Mouse (Mus musculus) hindlimb bud, embryonic 11.5 days (tissue): ENCODE measurements around the gene Psmd7.

Source experiments
- DNase-seq: peaks from one replicate; pipeline ENCODE4 v3.0.0-alpha.2; 2012; ENCODE audit warnings: low read depth, low spot score; ENCODE audit errors: extremely low spot score

Gene Psmd7

DNA sequence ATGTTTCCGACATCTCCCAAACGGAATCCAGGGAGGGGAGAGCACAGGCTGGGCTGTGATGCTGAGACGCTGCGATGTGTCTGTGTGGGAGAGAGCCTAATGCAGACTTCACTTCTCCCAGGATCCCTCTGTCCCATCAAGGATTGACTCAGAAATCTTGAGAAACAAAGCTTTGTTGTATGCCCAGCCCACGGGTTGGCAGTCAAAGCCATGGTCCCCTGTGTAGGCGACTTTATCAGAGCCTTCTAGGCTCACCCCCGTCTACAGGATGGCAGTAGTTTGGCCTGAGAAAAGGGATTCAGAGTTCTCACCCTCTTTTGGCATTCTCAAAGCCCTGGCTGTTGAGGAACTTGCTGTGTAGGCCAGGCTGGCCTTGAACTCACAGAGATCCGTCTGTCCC lies 9.7 kb downstream of the Psmd7 start:
- no peak for DNase-seq

DNA sequence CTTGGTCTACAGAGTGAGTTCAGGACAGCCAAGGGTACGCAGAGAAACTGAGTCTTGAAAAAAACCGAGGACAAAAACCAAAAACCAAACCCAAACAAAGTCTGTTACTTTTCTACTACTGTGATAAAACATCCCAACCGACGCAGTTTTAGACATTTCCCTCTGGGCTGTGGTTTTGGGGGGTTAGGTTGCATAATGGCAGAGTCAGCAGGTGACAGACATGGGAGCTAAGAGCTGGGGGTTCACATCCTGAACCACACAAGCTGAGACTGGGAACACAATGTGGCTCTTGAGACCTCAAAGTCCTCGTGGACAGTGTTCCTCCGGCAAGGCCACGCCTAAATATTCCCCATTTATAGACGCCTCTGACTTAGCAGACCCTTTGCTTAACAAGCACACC lies 10.1 kb downstream of the Psmd7 start:
- DNase-seq: no peak

DNA sequence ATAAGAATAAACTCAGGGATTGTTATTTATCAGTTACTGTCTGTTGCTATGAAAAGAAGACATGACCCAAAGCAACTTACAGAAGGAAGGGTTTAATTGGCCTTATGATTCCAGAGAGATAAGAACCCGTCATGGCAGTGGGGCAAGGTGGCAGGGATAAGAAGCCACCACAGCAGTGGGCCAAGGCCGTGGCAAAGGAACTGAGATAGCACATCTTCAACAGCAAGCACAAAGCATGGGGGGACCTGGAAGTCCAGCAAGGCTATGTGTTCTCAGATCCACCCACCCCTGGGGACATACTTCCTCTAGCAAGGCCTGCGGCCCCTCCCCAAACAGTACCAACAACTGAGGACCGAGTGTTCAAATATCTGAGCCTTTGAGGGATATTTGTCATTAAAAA lies 10.6 kb downstream of the Psmd7 start:
- DNase-seq: no peak

DNA sequence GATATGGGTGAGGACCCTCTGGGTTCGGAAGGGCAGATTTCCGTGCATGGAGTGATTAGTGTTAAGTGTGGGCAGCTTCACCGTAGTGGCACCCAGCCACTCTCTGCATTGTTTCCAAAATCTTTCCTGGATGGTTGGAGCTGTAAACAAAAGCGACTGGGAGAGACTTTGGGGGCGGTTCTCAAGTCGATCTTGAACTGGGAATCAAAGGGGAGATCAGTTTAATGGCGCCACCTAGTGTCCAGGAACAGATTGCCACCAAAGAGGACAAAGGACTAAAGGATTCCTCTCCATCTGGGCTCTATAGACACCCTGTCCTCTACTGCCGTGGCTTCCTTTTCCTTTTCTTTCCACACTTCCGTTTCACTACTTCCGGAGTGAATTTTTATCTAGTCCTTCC lies 11.6 kb downstream of the Psmd7 start:
- peak; percentile 95 for DNase-seq

DNA sequence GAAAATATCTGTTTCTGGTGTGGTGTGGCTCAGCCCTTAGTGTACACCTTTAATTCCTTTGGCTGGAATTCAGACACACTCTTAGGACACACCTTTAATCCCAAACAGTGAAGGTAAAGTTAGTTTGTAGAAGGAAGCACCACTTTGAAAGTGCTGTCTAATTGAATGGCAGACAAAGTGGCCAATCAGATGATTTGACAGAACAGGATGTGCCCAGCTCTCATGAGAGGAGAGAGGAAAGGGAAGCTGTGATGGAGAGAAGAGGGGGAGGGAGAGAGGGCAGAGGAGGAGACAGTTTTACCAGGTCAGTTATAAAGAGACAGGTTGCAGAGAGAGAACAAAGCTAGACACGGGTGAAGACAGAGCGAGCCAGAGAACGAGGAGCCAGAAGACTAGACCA lies 13.5 kb downstream of the Psmd7 start:
- no peak for DNase-seq

DNA sequence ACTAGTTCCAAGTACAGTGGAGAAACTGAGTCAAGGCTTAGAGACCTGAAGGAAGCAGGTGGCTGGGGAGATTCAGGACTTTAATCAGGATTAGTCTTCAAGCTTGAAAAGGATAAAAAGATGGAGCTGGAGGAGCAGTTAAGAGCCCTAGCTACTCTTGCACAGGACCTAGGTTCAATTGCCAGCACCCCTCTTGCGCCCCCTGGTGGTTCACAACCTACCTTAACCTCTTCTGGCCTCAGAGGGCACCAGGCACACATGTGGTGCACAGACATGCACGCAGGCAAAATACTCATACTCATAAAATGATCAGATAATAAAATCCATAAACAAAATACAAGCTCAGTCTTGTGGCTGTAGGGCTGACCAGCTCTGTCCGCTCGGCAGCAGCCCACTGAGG lies 15.8 kb downstream of the Psmd7 start:
- peak; percentile 33 for DNase-seq

DNA sequence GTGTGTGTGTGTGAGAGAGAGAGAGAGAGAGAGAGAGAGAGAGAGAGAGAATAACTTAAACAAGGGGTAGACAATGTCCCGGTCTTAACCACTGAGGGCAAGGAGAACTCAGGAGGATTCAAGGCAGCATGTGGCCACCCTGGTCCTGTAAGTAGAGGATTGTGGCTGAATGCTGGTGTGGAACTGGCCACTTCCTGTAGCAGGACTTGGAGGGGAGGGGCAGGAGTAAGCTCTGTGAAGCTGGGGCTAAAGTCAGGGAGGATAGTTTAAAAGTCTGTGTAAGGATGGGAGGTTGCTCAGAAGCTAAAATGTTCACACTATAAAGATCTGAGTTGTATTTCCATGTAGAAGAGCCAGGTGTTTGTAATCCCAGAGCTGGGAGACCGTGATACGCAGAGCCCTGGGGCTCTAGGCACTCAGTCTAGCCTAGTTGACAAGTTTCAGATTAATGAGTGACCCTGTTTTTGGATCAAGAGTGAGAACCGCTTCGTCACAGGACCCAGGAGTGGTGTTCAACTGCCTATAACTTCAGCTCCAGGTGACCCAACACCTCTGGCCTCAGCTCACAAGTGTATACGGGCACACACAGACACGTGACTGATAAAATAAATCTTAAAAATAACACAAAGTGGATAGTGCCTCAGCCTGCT lies 16.7 kb downstream of the Psmd7 start:
- no peak for DNase-seq

DNA sequence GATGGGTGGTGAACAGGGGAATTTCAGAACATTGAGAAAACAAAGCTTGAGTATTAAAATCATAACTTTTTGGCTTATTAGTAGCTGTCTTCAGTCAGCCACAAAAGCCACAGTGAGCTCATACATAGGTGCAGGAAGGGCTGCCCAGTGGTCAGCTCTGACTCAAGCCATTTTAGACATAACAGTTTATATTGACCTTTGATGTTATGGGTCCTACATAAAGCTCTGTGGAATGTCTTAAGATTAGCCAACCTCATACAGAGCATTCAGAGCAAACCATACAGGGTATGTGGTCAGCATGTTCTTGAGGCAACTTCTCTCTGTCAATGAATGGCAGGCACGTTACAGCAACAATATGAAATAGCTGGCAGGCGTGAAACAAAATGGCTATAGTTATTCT lies 17.2 kb downstream of the Psmd7 start:
- DNase-seq: no peak

DNA sequence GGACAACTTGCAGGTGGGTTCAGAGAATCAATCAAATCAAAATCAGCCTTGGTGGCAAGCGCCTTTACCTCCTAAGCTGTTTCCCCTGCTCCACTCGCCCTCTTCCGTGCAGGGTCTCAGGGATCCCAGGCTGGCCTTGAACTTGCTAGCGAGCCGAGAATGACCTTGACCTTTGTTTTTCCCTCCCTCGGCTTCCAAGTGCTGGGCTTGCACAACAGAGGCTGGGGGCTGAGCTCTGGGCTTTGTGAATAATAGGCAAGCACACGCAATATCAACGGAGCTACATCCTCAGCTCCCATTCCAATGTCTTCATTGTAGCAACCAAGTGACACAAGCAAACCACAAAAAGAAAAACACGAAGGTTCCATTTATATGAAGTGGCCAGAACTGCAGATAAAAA lies 26.1 kb downstream of the Psmd7 start:
- DNase-seq: no peak

DNA sequence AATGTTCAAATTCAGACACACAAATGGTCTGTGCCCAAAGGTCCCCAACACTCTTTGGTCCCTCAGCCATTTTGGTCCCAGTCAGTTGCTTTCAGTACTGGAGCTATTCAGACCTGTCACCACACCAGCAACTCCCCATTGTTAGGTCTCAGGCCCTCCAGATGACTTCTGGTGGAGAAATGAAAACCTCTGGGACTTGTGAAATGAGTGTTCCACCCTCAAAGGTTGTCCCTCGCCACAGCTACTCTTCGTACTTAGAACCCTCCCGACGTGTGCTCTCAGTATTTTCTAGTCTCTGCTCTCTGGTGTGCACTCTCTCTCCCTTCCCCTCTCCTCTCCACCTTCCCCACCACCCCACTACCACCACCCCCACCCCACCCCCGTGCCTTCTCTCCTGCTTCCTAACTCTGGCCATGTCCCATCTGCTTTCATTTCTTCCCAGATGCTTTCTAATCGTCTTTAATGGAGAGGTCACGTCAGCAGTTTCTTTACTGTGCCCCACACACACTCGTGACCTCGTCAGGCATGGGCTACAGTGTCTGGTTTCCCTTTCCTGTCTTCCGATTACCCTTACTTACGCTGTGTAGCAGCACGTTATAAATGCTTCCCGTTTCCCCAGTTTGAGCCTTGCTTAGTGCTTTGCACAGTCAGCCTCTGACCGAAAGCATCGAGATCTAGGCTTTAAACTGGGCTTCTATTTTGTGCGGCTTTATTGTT lies 27.3 kb downstream of the Psmd7 start:
- DNase-seq: no peak

DNA sequence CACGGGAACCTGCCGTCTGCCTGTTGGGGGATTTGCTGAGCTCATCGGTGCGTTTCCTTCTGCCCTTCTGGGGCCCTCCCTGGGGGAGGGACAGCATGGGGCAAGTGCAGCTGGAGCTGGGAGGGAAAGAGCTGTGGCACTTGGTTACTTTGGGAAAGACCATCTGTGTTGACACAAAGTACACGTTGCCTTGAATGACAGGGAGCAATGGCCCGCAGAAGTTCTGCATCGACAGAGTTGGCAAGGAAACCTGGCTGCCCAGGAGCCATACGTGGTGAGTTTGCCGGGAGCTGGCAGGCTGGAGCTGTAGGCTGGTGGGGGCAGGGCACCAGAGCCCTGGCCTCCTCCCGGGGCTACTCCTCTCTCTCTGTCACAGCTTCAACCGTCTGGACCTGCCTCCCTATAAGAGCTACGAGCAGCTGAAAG lies 31.7 kb downstream of the Psmd7 start:
- no peak for DNase-seq

DNA sequence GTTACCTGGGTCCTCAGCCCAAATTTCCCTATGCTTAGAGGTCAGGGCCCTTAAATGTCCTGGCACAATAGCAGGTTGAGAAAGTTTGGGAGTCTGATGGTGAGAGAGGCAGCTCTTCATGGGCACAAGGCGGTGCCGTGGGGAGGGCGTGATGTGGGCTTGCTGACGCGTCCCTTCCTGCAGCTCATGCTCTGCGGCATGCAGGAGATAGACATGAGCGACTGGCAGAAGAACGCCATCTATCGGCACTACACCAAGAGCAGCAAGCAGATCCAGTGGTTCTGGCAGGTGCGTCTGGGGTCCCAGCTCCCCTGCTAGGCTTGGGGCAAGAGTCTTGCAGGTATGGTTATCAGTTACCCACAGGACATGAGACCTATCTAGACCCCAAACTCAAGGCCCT lies 33.0 kb downstream of the Psmd7 start:
- DNase-seq: no peak

DNA sequence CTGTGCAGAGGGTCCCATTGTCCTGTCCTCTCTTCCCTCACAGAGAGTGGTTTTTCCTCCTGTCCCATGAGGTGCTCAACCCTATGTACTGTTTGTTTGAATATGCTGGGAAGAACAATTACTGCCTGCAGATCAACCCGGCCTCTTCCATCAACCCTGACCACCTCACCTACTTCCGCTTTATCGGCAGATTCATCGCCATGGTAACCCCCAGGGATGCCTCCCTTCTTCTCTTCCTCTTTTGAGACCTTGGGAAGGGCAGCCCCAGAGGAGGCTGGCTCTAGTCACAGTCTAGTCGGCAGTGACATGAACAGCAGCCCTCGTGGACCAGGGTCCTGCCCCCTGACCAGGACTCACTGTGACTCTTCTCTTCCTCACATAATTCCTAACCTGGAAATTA lies 36.0 kb downstream of the Psmd7 start:
- no peak for DNase-seq

DNA sequence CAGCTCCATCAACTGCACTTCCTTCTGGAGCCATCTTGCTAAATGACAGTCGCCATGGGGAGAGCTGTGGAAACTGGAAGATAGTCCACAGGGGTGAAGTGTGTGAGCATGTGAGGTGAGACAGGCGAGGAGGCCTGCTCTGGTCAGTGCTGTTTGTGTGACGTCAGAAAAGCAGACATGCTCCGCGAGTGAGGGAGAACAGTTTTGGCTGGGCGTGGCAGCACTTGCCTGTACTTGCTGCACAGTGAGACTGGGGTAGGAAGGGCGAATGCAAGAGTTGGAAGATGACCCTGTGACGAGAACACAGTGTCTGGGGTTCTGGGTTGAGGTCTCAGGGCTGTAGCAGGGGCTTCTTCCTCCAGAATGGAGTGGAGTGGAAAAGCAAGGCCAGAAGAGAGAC lies 41.4 kb downstream of the Psmd7 start:
- no peak for DNase-seq

DNA sequence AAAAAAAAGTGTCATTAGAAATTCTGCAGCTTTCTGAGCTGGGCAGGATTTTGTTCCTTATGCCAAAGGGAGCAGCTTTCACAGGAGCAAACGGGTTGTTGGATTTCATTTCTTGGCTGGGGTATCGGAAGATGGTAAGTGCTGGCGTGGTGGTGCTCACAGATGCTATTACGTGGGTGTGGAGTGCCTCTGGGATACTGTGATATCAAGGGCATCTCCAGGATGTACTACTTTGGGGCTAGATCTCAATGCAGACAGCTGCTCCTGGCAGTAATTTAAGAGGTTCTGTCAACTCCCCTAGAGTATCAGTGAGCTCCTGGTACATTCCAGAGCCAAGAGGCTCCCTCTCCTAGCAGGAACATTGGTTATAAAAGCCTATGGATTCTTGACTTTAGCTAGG lies 42.1 kb downstream of the Psmd7 start:
- DNase-seq: no peak

DNA sequence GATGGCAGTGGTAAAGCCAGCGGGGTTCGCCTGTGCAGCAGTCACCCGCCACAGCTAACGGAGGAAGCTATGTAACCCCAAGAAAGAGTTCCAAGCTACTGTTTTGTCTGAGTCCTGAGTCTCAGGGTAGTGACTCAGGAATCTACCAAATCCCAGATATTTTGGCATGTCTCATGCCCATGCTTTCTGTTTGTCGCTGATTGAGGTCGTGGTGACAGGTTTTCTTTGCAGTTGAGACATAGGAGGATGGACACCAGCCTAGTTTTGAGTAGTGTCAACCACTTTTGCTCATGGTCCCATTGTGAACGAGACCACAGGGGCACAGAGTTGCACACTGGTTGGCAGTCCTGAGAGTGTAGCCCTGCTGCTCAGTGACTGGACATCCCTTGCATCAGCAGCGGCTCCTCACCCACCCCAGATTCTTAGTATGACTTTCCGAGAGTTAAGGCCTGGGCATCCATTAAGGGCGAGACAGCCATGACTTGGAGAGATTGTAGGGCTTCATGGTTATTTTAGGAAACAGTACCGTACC lies 42.6 kb downstream of the Psmd7 start:
- no peak for DNase-seq

DNA sequence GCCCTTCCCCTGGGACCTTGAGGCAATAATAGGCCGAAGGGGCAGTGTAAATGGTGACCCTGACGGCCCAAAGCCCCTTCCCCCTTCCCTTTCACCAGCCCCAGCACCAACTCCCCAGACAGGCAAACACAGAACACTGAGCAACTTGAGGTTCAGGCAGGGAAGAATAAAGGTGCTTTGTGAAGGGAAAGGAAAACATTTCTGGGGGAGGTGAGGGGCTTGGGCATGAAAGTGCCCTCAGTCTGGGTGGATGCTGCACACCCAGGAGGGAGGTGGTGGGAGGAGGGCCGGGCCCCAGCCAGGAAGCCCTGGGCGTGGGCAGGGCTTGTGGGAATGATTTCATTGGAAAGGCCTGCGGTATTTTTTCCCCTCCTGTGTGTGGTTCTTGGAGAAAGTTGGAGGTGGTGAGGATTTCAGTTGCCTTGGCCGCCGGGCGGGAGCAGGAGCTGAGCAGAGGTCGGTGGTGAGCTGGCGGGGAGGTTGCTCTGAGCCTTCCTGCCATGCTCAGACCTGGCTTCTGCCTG lies 43.6 kb downstream of the Psmd7 start:
- no peak for DNase-seq

DNA sequence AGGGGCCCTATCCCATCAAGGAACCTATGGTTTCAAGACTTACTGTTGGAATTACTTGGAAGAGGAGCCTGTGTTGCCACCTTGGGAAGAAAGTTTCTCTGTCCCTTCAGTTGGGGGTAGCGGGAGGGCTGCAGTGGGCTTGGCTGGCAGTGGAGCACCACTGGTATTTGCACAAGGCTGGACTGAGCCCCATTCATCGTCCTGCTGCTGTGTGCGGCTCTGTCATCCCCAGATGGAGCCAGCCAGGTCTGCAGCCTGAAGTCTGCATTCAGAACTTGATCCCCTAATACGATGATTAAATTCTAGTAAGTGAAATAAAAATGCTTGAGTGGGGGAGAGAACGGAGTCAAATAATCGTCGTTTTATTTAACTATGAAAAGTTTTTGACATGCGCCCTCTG lies 44.1 kb downstream of the Psmd7 start:
- DNase-seq: no peak

DNA sequence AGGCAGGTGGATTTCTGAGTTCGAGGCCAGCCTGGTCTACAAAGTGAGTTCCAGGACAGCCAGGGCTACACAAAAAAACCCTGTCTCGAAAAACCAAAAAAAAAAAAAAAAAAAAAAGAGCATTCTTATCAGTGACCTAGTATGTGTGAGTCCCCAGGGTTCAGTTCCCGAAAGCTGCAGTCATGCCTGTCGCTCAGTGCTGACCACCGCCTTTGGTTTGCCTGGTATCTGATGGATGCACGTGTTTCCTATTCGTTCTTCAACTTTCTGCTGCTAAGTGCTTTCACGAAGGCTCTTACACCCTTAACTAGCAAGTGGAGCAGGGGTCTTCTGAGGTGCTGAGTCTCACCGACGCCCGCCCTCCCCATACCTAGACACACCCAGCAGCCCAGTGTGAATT lies 44.5 kb downstream of the Psmd7 start:
- DNase-seq: no peak

DNA sequence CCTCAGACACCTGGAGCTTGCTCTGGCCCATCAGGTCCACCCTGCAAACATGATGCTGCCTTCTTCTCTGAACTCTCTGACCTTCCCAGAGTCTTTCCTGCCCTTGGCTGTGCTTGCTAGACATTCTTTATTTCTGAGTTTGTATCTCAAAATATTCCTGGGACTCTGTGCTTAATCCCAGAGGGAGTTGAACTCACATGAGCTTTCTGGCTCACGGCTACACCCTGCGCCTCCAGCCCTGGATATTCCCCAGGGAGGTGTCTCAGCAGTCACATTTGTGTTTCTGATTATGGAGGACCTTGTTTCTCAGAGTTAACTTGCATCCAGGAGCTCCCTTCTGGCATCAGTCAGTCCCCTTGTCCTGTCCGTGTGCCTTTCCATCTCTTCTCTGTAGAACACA lies 46.1 kb downstream of the Psmd7 start:
- no peak for DNase-seq

DNA sequence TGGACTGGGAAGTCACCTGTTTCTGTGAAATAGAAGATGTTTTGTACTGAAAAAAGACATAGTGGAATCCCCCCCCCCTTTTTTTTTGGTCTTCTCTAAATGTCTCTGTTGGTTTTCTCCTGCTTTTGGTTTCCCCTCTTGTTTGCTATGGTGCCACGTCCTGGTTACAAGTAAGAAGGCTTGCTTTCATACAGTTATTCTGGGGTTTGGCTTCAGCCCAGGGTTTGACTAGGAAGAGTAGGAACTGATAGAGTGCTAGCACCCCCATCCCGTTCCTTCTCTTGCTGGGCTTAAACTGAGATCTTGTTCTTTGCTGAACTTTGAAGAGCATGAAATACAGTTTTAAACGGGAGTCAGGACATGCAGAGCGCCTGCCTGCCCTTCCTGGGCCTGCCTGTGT lies 46.9 kb downstream of the Psmd7 start:
- DNase-seq: no peak

DNA sequence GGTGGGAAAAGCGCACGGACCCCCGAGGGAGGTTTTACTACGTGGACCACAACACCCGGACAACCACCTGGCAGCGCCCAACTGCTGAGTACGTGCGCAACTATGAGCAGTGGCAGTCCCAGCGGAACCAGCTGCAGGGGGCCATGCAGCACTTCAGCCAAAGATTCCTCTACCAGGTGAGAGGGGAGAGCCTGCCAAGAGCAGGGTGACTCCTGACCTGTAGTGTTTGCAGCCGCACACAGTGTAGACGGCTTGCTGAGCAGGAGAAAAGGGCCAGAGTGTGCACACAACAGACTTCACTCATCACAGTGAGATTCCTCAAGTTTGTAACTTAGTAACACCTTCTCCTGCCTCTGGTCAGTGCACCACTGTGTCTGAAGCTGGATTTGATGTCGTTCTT lies 47.6 kb downstream of the Psmd7 start:
- no peak for DNase-seq

DNA sequence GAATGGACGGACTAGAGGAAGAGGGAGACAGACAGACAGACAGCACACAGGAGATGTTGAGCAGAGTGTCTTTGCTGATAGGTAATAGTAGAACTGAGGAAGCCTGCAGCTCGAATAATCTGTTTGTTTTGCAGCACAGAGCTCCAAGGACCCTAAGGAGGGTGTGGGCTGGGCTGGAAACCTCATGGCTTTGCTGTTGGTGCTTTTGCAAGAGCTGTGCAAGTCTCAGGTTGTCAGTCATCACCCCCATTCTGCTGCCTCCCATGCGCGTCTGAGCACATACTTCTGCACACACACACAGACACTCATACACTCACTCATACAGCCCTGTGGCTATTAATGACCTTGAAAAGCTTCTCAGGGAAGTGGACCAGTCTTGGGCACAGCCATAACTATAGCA lies 50.8 kb downstream of the Psmd7 start:
- DNase-seq: no peak
